Mouse (Mus musculus): ENCODE data around the gene Gm28230. TPM values are rescaled to one million over a fixed set of nuclear protein-coding genes. Genes with fewer than 3 reads are reported as not detected.
A peak's percentile ranks its signal among the peaks of the same experiment; 100 is the strongest.

Gene Gm28230
- polyA plus RNA-seq, 1 experiment from 2014 or later, result 0.40 TPM

DNA sequence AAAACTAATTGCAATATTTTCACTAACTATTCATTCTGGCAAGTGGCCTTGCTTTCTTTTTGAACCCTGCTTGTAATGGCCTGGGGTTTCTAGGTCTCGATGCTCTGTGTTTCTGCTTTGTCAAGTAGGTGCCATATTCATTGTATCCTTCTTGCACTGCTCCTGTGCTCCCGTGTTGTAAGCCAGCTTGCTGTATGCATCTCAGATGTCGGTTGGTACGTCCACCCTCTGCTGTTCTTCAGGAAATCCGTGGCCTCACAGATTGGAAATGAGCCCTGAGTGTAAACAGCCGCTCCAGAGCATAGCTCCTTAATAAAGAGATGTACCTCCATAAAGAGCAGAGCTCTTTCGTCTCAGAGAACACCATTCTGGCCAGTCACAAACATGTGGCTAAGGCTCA lies 18.9 kb upstream of the Gm28230 start:
- Histone ChIP-seq H3K27me3 (peaks cover 95% of the 10 kb centered on the region), H3K4me3 (replicated peaks) (no peak overlapping the region), H3K4me2 (replicated peaks) (no peak overlapping the region), H3K4me1 (peaks cover 26% of the 10 kb centered on the region), H3K9ac (no peak overlapping the region), H3K36me3 (no peaks in the 10 kb centered on the region), H3K27ac (replicated peaks) (no peak overlapping the region), H3K9me3 (replicated peaks) (no peaks in the 10 kb centered on the region)
- no peak for ATAC-seq (ENCODE audit: insufficient number of reproducible peaks, low FRiP score, low TSS enrichment, low read depth)
- WGBS, result 7% methylated on average over 7 of the region's 7 CpGs

DNA sequence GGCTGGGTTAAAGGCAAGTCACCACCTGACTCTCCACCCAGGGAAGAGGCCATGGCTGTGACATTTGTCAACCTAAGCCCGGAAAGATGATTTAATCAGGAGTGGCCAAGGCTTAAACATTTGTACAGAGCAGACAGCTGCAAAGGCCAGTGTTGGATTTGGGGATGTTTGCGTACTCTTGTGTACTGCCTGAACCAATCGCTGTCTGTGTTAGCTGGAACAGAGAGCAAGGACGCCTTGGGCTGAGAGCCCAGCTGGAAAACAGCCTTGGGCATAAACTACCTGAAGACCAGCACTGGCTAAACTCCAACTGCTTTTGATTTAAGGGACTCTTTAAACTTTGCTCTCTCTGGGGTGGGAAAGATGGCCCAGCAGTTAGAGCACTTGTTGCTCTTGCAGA lies 17.9 kb upstream of the Gm28230 start:
- no peaks in the 10 kb centered on the region for H3K9me3 ChIP-seq (replicated peaks)
- 12% methylated on average over 4 of the region's 4 CpGs for WGBS
- no peaks in the 10 kb centered on the region for H3K36me3 ChIP-seq
- H3K27ac ChIP-seq (replicated peaks), result no peak overlapping the region
- H3K4me1 ChIP-seq, result peaks cover 26% of the 10 kb centered on the region
- H3K27me3 ChIP-seq, result peaks cover 94% of the 10 kb centered on the region
- H3K4me2 ChIP-seq (replicated peaks), result no peak overlapping the region
- no peak for ATAC-seq (ENCODE audit: insufficient number of reproducible peaks, low FRiP score, low TSS enrichment, low read depth)
- H3K4me3 ChIP-seq (replicated peaks), result no peak overlapping the region
- no peak overlapping the region for H3K9ac ChIP-seq

DNA sequence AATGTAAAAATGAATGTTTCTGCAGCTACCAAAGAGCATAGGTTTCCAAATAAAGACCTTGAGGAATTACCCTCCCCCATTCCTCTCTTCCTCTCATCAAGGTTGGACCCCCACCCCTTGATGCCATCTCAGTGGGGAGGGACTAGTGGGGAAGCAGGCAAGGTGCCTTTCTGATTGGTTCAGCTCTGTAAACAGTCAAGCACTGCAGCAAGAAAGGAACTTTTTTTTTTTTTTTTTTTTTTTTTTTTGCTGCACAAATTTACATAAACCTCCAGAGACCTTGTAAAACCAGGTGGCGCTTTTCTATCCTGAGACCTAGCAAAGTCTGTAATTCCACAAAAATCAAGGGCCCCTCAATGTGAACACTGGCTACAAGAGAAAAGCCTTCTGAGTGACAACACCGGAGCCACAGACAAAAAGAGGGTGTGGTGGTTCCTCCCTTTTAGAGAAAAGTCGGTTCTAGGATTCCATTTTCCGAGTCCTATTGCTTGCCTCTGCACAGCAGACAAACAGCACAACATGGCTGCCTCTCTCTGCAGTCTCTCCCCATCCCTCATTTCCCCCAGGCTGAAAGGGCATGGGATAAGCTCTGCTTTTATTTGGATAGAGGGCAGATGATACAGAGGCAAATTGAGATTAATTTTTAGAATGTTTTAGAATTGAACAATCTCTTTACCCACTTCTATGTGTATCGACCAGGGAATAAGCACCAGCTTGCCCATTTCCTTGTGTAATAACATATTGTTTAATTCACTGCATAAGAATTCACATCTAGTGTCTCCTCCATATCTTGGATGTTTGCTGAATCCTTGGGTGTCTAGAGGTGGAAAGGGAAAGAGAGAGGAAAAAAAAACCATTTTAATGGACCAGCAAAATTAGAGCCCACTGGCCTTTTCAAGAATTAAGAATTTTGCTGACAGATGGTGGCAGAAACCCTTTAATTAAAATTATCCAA lies 16.8 kb upstream of the Gm28230 start:
- H3K36me3 ChIP-seq, result no peaks in the 10 kb centered on the region
- no peak overlapping the region for H3K4me3 ChIP-seq (replicated peaks)
- no peak overlapping the region for H3K4me2 ChIP-seq (replicated peaks)
- H3K9ac ChIP-seq, result no peak overlapping the region
- peaks cover 94% of the 10 kb centered on the region for H3K27me3 ChIP-seq
- WGBS, result 9% methylated on average over 5 of the region's 5 CpGs
- H3K4me1 ChIP-seq, result peaks cover 19% of the 10 kb centered on the region
- ATAC-seq (ENCODE audit: insufficient number of reproducible peaks, low FRiP score, low TSS enrichment, low read depth), result no peak
- no peaks in the 10 kb centered on the region for H3K9me3 ChIP-seq (replicated peaks)
- H3K27ac ChIP-seq (replicated peaks), result no peak overlapping the region

GRCm38 (mm10) chr2:74710929-74711543 lies 15.5 kb upstream of the Gm28230 start:
- Histone ChIP-seq H3K9ac (no peak overlapping the region), H3K4me3 (replicated peaks) (peak overlapping the region; percentile 41), H3K36me3 (no peaks in the 10 kb centered on the region), H3K27ac (replicated peaks) (no peak overlapping the region), H3K4me1 (peaks cover 10% of the 10 kb centered on the region), H3K9me3 (replicated peaks) (no peaks in the 10 kb centered on the region), H3K4me2 (replicated peaks) (0 out of 2 replicates have a peak overlapping the region, but pooled peaks have one; percentile 4), H3K27me3 (peaks cover 93% of the 10 kb centered on the region)
- WGBS, result under 1% methylated on average over 16 of the region's 16 CpGs
- no peak for ATAC-seq (ENCODE audit: insufficient number of reproducible peaks, low FRiP score, low TSS enrichment, low read depth)

GRCm38 (mm10) chr2:74711721-74712621 lies 14.6 kb upstream of the Gm28230 start, which contains the start of the genes Hoxd3 and Hoxd4:
Gene Hoxd3 (plus strand): TSS chr2:74711927.
Gene Hoxd4 (plus strand): TSS chr2:74711929.
- Histone ChIP-seq H3K4me1 (peaks cover 11% of the 10 kb centered on the region), H3K9me3 (replicated peaks) (no peaks in the 10 kb centered on the region), H3K9ac (peak within 1 kb of the TSS; percentile 18; the same call in 1 of the 2 replicates), H3K4me2 (replicated peaks) (peak within 1 kb of the TSS; percentile 42), H3K27ac (replicated peaks) (0 out of 2 replicates have a peak within 1 kb of the TSS, but pooled peaks have one; percentile 48), H3K27me3 (peaks cover 93% of the 10 kb centered on the region), H3K36me3 (no peaks in the 10 kb centered on the region), H3K4me3 (replicated peaks) (peak within 1 kb of the TSS; percentile 41)
- peak; percentile 49; the same call in 1 of the 2 replicates for ATAC-seq (ENCODE audit: insufficient number of reproducible peaks, low FRiP score, low TSS enrichment, low read depth)
- under 1% methylated on average over 65 of the region's 65 CpGs for WGBS

DNA sequence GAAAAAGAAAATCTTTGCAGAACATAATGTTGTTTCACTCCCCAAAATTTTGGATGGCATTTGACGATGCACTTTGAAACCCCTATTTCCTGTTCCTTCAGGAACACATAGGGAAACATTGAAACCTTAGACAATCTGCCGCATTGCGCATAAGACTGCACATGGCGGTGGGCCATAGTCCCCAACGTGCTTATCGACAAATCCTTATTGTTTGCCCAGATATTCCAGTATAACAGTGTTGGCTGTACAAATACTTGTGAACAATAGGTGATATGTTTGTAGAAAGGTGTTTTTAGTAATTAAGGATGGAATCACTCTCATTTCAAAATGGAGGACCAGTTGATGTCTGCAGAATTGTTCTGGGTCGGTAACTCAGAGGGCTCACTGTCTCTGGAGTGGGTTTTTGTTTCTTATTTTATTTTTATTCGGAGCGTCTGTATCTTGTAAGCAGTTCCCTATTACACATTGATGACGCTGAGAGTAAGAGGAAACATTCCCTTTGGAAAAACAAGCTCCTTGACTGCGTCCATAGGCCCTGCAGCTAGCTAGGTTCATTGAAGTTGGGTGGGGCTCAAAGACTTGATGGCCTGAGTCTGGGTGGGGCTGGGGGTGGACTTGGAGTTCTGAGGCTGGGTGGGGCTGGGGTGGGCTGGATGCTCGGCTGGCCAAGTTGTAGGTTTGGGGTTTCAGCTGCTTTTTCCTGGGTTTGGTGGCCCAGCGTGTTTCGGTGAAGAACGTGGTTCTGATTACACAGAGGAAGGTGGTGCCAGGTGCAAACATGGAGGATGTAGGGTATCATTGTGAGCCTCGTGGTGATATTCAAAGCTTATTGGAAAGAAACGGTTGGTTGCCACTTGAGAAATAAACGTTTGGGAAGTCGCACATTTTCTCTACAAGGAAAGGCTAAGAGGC lies 13.0 kb upstream of the Gm28230 start:
- no peak overlapping the region for H3K27ac ChIP-seq (replicated peaks)
- no peak overlapping the region for H3K9ac ChIP-seq
- WGBS, result 6% methylated on average over 19 of the region's 19 CpGs
- no peaks in the 10 kb centered on the region for H3K36me3 ChIP-seq
- H3K4me3 ChIP-seq (replicated peaks), result peak overlapping the region; percentile 4; the same call in 1 of the 2 replicates
- peaks cover 94% of the 10 kb centered on the region for H3K27me3 ChIP-seq
- no peak overlapping the region for H3K4me2 ChIP-seq (replicated peaks)
- peaks cover 11% of the 10 kb centered on the region for H3K4me1 ChIP-seq
- no peak for ATAC-seq (ENCODE audit: insufficient number of reproducible peaks, low FRiP score, low TSS enrichment, low read depth)
- no peaks in the 10 kb centered on the region for H3K9me3 ChIP-seq (replicated peaks)

DNA sequence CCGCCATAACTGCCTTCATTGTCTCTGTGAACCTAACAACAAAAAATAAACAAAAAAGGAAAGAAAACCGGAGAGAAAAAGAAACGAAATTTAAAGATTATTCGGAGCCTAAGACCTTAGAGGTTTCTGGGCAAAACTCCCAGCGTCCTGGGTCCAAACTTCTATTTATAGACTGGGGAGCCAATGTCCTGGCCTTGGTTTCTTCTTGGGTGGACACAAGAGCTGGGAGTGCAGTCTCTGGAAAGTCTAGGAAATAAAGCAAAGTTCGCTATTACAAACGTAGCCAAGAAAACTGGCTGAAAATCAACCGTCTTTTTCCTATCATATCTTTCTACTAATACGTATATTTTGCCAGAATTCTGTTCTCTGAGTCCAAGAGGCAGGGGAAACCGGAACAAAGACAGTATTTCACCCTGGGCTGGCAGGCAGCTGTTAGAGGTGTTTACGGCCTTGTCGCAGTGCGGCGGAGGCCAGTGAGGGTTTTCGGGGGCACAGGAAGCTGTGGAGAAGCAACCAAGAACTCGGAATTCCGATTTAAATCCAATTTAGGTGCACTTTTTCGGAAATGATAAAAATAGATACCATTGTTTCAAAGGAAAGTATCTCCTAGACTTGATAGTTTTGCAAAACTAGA lies 12.3 kb upstream of the Gm28230 start:
- no peak overlapping the region for H3K27ac ChIP-seq (replicated peaks)
- 8% methylated on average over 18 of the region's 18 CpGs for WGBS
- no peak overlapping the region for H3K4me3 ChIP-seq (replicated peaks)
- peaks cover 11% of the 10 kb centered on the region for H3K4me1 ChIP-seq
- no peak for ATAC-seq (ENCODE audit: insufficient number of reproducible peaks, low FRiP score, low TSS enrichment, low read depth)
- H3K36me3 ChIP-seq, result no peaks in the 10 kb centered on the region
- H3K4me2 ChIP-seq (replicated peaks), result no peak overlapping the region
- peaks cover 93% of the 10 kb centered on the region for H3K27me3 ChIP-seq
- H3K9me3 ChIP-seq (replicated peaks), result no peaks in the 10 kb centered on the region
- no peak overlapping the region for H3K9ac ChIP-seq

DNA sequence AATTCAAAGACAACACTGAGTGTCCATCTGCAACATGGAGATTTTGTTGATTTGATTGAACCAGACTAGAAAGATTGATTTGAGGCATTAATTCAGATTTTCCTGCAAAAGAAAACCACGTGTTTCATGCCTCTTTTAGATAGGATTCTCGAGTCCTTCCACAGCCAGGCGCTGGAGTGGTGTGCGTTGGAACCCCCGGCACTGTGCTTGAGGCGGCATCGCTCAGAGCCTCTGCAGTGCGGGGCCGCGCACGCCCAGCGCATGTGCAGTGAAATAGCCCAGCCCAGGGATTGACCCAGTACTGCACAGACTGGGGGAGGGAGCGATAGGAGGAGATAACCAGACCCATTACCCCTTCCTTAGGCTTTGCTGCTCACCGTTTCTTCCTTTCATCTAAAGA lies 11.6 kb upstream of the Gm28230 start:
- no peak overlapping the region for H3K9ac ChIP-seq
- peaks cover 93% of the 10 kb centered on the region for H3K27me3 ChIP-seq
- H3K27ac ChIP-seq (replicated peaks), result no peak overlapping the region
- peaks cover 11% of the 10 kb centered on the region for H3K4me1 ChIP-seq
- ATAC-seq (ENCODE audit: insufficient number of reproducible peaks, low FRiP score, low TSS enrichment, low read depth), result no peak
- 0 out of 2 replicates have a peak overlapping the region, but pooled peaks have one; percentile 10 for H3K4me3 ChIP-seq (replicated peaks)
- H3K9me3 ChIP-seq (replicated peaks), result no peaks in the 10 kb centered on the region
- 3% methylated on average over 14 of the region's 14 CpGs for WGBS
- no peaks in the 10 kb centered on the region for H3K36me3 ChIP-seq
- 0 out of 2 replicates have a peak overlapping the region, but pooled peaks have one; percentile 3 for H3K4me2 ChIP-seq (replicated peaks)

- Histone ChIP-seq H3K9me3 (replicated peaks) (no peaks in the 10 kb centered on the region), H3K27me3 (peaks cover 93% of the 10 kb centered on the region), H3K9ac (no peak overlapping the region), H3K4me1 (peaks cover 11% of the 10 kb centered on the region), H3K36me3 (no peaks in the 10 kb centered on the region), H3K4me3 (replicated peaks) (peak overlapping the region; percentile 22), H3K27ac (replicated peaks) (no peak overlapping the region), H3K4me2 (replicated peaks) (peak overlapping the region; percentile 46)
- 3% methylated on average over 26 of the region's 26 CpGs for WGBS
- peak; percentile 78; the same call in 1 of the 2 replicates for ATAC-seq (ENCODE audit: insufficient number of reproducible peaks, low FRiP score, low TSS enrichment, low read depth)
Observed at GRCm38 (mm10) chr2:74715504-74716241, 10.9 kb upstream of the Gm28230 start.

All from embryonic facial prominence, embryonic 15.5 days (tissue).